Mouse (Mus musculus) bone marrow macrophage, adult 2 months (primary cell): ENCODE results near the gene Rep15. TPM values are rescaled to one million over a fixed set of nuclear protein-coding genes. Genes with fewer than 3 reads are reported as not detected.

Experiments used
- H3K27ac ChIP-seq: 2 replicates; pipeline ENCODE4 v1.5.1; 2012; ENCODE audit warnings: low read depth, low read length; ENCODE audit not compliant: insufficient read depth
- H3K4me1 ChIP-seq: 2 replicates; pipeline ENCODE4 v1.6.1; 2012; ENCODE audit warnings: low read length; ENCODE audit not compliant: control insufficient read depth, insufficient read depth
- H3K4me3 ChIP-seq: 2 replicates; pipeline ENCODE4 v1.5.1; 2012; ENCODE audit warnings: mild to moderate bottlenecking, low read length, moderate library complexity; ENCODE audit not compliant: insufficient read depth
- CTCF ChIP-seq: IDR thresholded peaks from 2 replicates; pipeline ENCODE4 v1.5.1; 2012; ENCODE audit warnings: low read depth, mild to moderate bottlenecking, low read length, moderate library complexity
- POLR2A ChIP-seq: IDR thresholded peaks from 2 replicates; pipeline ENCODE4 v1.6.1; 2012; ENCODE audit warnings: mild to moderate bottlenecking, low read depth, low read length, borderline replicate concordance
- polyA plus RNA-seq: library from polyadenylated mRNA; stranded (reverse); fragments of >200 nt; gene quantifications from 2 replicates; pipeline ENCODE4 v1.2.4, GENCODE M21; 2012; ENCODE audit not compliant: missing spikeins, insufficient read depth, insufficient read length

Rep15 gene
- polyA plus RNA-seq, 1 experiment, result not detected

GRCm38 (mm10) chr6:147076878-147077277 is 44.5 kb downstream of the Rep15 start:
- Histone ChIP-seq H3K4me1 (peaks cover 9% of the 10 kb centered on the region), H3K27ac (no peak overlapping the region), H3K4me3 (no peak overlapping the region)
- TF ChIP-seq CTCF (no peak), POLR2A (no peak)

GRCm38 (mm10) chr6:147079919-147080318 is 47.5 kb downstream of the Rep15 start:
- no peak for TF ChIP-seq CTCF
- TF ChIP-seq POLR2A, result no peak
- peaks cover 2% of the 10 kb centered on the region for H3K4me1 ChIP-seq
- no peak overlapping the region for H3K27ac ChIP-seq
- H3K4me3 ChIP-seq, result no peak overlapping the region

Other genes starting within 250 kb of the Rep15 start
- gene Arntl2, start 236.5 kb upstream of the Rep15 start, polyA plus RNA-seq, result 1.9 and 2.7 TPM in 2 replicates
- not detected in 2 replicates for gene Smco2, start 182.5 kb upstream of the Rep15 start, polyA plus RNA-seq
- gene Ppfibp1, start 144.1 kb upstream of the Rep15 start, polyA plus RNA-seq, result 30.9 and 31.2 TPM in 2 replicates
- not detected in 2 replicates for gene 1700034J05Rik, start 78.2 kb upstream of the Rep15 start, polyA plus RNA-seq
- 43.3 and 49.8 TPM in 2 replicates for gene Mrps35, start 10.2 kb downstream of the Rep15 start, polyA plus RNA-seq
- not detected in 2 replicates for gene Mansc4, start 54.4 kb downstream of the Rep15 start, polyA plus RNA-seq
- 5.1 and 6.4 TPM in 2 replicates for gene Klhl42, start 58.8 kb downstream of the Rep15 start, polyA plus RNA-seq
- not detected in 2 replicates for gene Pthlh, start 231.6 kb downstream of the Rep15 start, polyA plus RNA-seq